Mouse (Mus musculus) CH12.LX (cell line): ENCODE results near the gene Exo5. TPM values are rescaled to one million over a fixed set of nuclear protein-coding genes. Genes with fewer than 3 reads are reported as not detected.

Source experiments
- DNase-seq: peaks from one replicate; pipeline ENCODE4 v3.0.0-alpha.2; 2013; ENCODE audit errors: extremely low read depth
- H3K27ac ChIP-seq: 2 replicates; pipeline ENCODE4 v1.5.1; 2012; ENCODE audit warnings: low read depth, mild to moderate bottlenecking, control low read depth, moderate library complexity; ENCODE audit not compliant: insufficient read depth
- H3K27me3 ChIP-seq: replicated peaks from 2 replicates; pipeline ENCODE3; 2012; ENCODE audit warnings: inconsistent platforms
- H3K36me3 ChIP-seq, 2 experiments: replicated peaks in 1 of 2; 2 replicates each; pipeline versions ENCODE3 to v1.6.1; 2012; ENCODE audit warnings: inconsistent platforms in 1 of 2, low read length in 1 of 2, mild to moderate bottlenecking in 1 of 2, mixed read lengths in 1 of 2, moderate library complexity in 1 of 2; ENCODE audit not compliant: control insufficient read depth in 1 of 2, insufficient read depth in 1 of 2
- H3K4me1 ChIP-seq, 2 experiments: 2 replicates each; pipeline ENCODE4 v1.6.1; 2012; ENCODE audit warnings: inconsistent platforms in 1 of 2, moderate library complexity in 1 of 2; ENCODE audit not compliant: insufficient read depth in 2 of 2, control insufficient read depth in 1 of 2
- H3K4me2 ChIP-seq: 2 replicates; pipeline ENCODE4 v1.6.1; 2012; ENCODE audit warnings: low read depth, mild to moderate bottlenecking, control low read depth; ENCODE audit not compliant: poor library complexity, insufficient read depth, severe bottlenecking
- H3K4me3 ChIP-seq, 3 experiments: fragments of 150-350 bp in 1 of 3; sonication (generic) in 1 of 3; replicated peaks in 1 of 3; 2 replicates each; pipeline versions ENCODE3 to v1.5.1; 2011 to 2012; ENCODE audit warnings: low read depth in 2 of 3, low read length in 2 of 3, mild to moderate bottlenecking in 2 of 3, moderate library complexity in 2 of 3, control low read depth in 1 of 3, improper control_type of control experiment in 1 of 3, inconsistent platforms in 1 of 3, mixed read lengths in 1 of 3; ENCODE audit not compliant: poor library complexity in 1 of 3
- H3K79me2 ChIP-seq: replicated peaks from 2 replicates; pipeline ENCODE4 v1.6.1; 2012; ENCODE audit warnings: mild to moderate bottlenecking, moderate library complexity; ENCODE audit not compliant: control insufficient read depth, poor library complexity, insufficient read depth, severe bottlenecking; ENCODE audit errors: extremely low read depth
- H3K9ac ChIP-seq: 2 replicates; pipeline ENCODE4 v1.6.1; 2012; ENCODE audit warnings: low read depth, mild to moderate bottlenecking, control low read depth, moderate library complexity; ENCODE audit not compliant: insufficient read depth
- H3K9me3 ChIP-seq: replicated peaks from 2 replicates; pipeline ENCODE3; 2012; ENCODE audit warnings: low read length, inconsistent platforms, mixed read lengths
- BHLHE40 ChIP-seq: IDR thresholded peaks from 2 replicates; pipeline ENCODE4 v1.6.1; 2011; ENCODE audit warnings: mild to moderate bottlenecking, low read depth, low read length, improper control_type of control experiment
- CHD2 ChIP-seq: IDR thresholded peaks from 2 replicates; pipeline ENCODE4 v1.6.1; 2011; ENCODE audit warnings: low read length, improper control_type of control experiment
- CTCF ChIP-seq, 2 experiments: IDR thresholded peaks in 1 of 2; conservative IDR thresholded peaks in 1 of 2; 2 replicates each; pipeline ENCODE4 v1.5.1; 2011 to 2012; ENCODE audit warnings: low read depth in 2 of 2, low read length in 2 of 2, improper control_type of control experiment in 1 of 2, inconsistent platforms in 1 of 2, mild to moderate bottlenecking in 1 of 2, moderate library complexity in 1 of 2
- EP300 ChIP-seq: IDR thresholded peaks from 2 replicates; pipeline ENCODE4 v1.6.1; 2011; ENCODE audit warnings: low read length, improper control_type of control experiment
- HCFC1 ChIP-seq: IDR thresholded peaks from 2 replicates; pipeline ENCODE4 v1.6.1; 2012; ENCODE audit warnings: low read depth, mild to moderate bottlenecking, inconsistent platforms, low read length, improper control_type of control experiment
- JUN ChIP-seq: IDR thresholded peaks from 2 replicates; pipeline ENCODE4 v1.6.1; 2011; ENCODE audit warnings: low read depth, mild to moderate bottlenecking, low read length, improper control_type of control experiment, moderate library complexity; ENCODE audit not compliant: insufficient read depth
- MEF2A ChIP-seq: IDR thresholded peaks from 2 replicates; pipeline ENCODE4 v1.6.1; 2014; ENCODE audit warnings: low read depth, mild to moderate bottlenecking, inconsistent platforms, low read length, improper control_type of control experiment, borderline replicate concordance
- MYC ChIP-seq: IDR thresholded peaks from 2 replicates; pipeline ENCODE4 v1.6.1; 2011; ENCODE audit warnings: low read depth, mild to moderate bottlenecking, improper control_type of control experiment, low read length
- PAX5 ChIP-seq: IDR thresholded peaks from 2 replicates; pipeline ENCODE4 v1.6.1; 2012; ENCODE audit warnings: low read length, inconsistent platforms, mixed read lengths
- RAD21 ChIP-seq: IDR thresholded peaks from 2 replicates; pipeline ENCODE4 v1.6.1; 2011; ENCODE audit warnings: low read depth, mild to moderate bottlenecking, low read length, improper control_type of control experiment, moderate library complexity
- SIN3A ChIP-seq: IDR thresholded peaks from 2 replicates; pipeline ENCODE4 v1.6.1; 2012; ENCODE audit warnings: low read length, improper control_type of control experiment, inconsistent platforms
- USF1 ChIP-seq: IDR thresholded peaks from 2 replicates; pipeline ENCODE4 v1.6.1; 2014; ENCODE audit warnings: low read depth, mild to moderate bottlenecking, inconsistent platforms, low read length, improper control_type of control experiment
- ZC3H11A ChIP-seq: IDR thresholded peaks from 2 replicates; pipeline ENCODE4 v1.6.1; 2012; ENCODE audit warnings: low read depth, mild to moderate bottlenecking, inconsistent platforms, low read length, improper control_type of control experiment
- ZKSCAN1 ChIP-seq: IDR thresholded peaks from 2 replicates; pipeline ENCODE4 v1.6.1; 2012; ENCODE audit warnings: low read depth, inconsistent platforms, low read length, improper control_type of control experiment, borderline replicate concordance
- ZNF384 ChIP-seq: IDR thresholded peaks from 2 replicates; pipeline ENCODE4 v1.6.1; 2012; ENCODE audit warnings: low read depth, low read length, improper control_type of control experiment, inconsistent platforms
- dilution Hi-C: fragments of 300-500 bp; cut with MboI; formaldehyde crosslinking; loops from 2 replicates; pipeline ENCODE4 v1.14.3; 2020; ENCODE audit warnings: low sequenced_read_pairs; ENCODE audit not compliant: extremely low pct_unique_long_range_greater_than_20kb, extremely low pct_ligation_motif_present
- in situ Hi-C: fragments of 300-500 bp; cut with MboI; formaldehyde crosslinking; loops from 3 replicates; pipeline ENCODE4 v1.14.3; 2019; ENCODE audit warnings: low sequenced_read_pairs, low pct_ligation_motif_present, low pct_unique_long_range_greater_than_20kb, mixed read lengths
- polyA plus RNA-seq: library from polyadenylated mRNA; unstranded; fragments of >175 nt; gene quantifications from 2 replicates; pipeline ENCODE4 v1.2.1, GENCODE M21; 2012; ENCODE audit warnings: low read depth; ENCODE audit not compliant: insufficient read length
- total RNA-seq, 2 experiments: library from RNA; depleted of rRNA; stranded (reverse); fragments of 300-350 nt in 1 of 2; fragments of >200 nt in 1 of 2; gene quantifications; 2 replicates each; pipeline ENCODE4 v1.2.3; 2012 to 2014

Gene Exo5
- total and polyA plus RNA-seq, 3 experiments, result 13.4 to 25.3 (median 23.0) TPM

GRCm38 (mm10) chr4:120894584-120894983, 30.2 kb downstream of the Exo5 start:
- H3K27ac ChIP-seq, result no peak overlapping the region
- H3K4me3 ChIP-seq, result no peak overlapping the region
- no peak for DNase-seq
- dilution Hi-C loops (no loop called here), in situ Hi-C loops (no loop called here)
- no peaks in the 10 kb centered on the region for H3K36me3 ChIP-seq
- H3K27me3 ChIP-seq, result peaks cover 35% of the 10 kb centered on the region
- no peak overlapping the region for H3K9ac ChIP-seq
- peaks cover 3% of the 10 kb centered on the region for H3K9me3 ChIP-seq
- no peaks in the 10 kb centered on the region for H3K79me2 ChIP-seq
- TF ChIP-seq CTCF (conservative IDR thresholded peaks at IDR 0.05 in 1 of 2, IDR thresholded peaks at IDR 0.05 in 1 of 2; ENCODE audit: low read depth in 2 of 2, low read length in 2 of 2) (no peak), EP300 (no peak), ZKSCAN1 (no peak), ZC3H11A (no peak), JUN (no peak), CHD2 (no peak), PAX5 (no peak), USF1 (no peak), MYC (no peak), RAD21 (no peak), ZNF384 (no peak), HCFC1 (no peak), SIN3A (no peak)
- H3K4me1 ChIP-seq, result no peaks in the 10 kb centered on the region
- H3K4me2 ChIP-seq, result no peak overlapping the region

- DNase-seq, result no peak
- Histone ChIP-seq H3K36me3 (no peaks in the 10 kb centered on the region), H3K27me3 (peaks cover 35% of the 10 kb centered on the region), H3K27ac (no peak overlapping the region), H3K4me1 (no peaks in the 10 kb centered on the region), H3K4me3 (no peak overlapping the region), H3K9me3 (peaks cover 3% of the 10 kb centered on the region), H3K4me2 (no peak overlapping the region), H3K9ac (no peak overlapping the region), H3K79me2 (no peaks in the 10 kb centered on the region)
- dilution Hi-C loops (no loop called here), in situ Hi-C loops (no loop called here)
- TF ChIP-seq MEF2A (no peak), BHLHE40 (no peak), CHD2 (no peak)
Measured at GRCm38 (mm10) chr4:120893656-120894401, 31.0 kb downstream of the Exo5 start.
